Mouse (Mus musculus) A20 (cell line): Measurements from ENCODE around the gene Zfp764.
"Not testable (repeated sequence)": the region's sequence is repeated elsewhere in the genome, so short reads cannot be mapped to it uniquely, and the experiment has no call there.

Experiments used
- DNase-seq: peaks from one replicate; pipeline ENCODE4 v3.0.0-alpha.2; 2011; ENCODE audit warnings: low read depth, low spot score

Zfp764 gene

GRCm38 (mm10) chr7:127406002-127406987 lies at the start of gene Zfp764:
Zfp764 (minus strand) TSS chr7:127406822.
- DNase-seq, result peak; percentile 92

GRCm38 (mm10) chr7:127454905-127455304 lies 48.3 kb upstream of the Zfp764 start:
- DNase-seq, result no peak

GRCm38 (mm10) chr7:127453056-127453455 lies 46.4 kb upstream of the Zfp764 start:
- no peak for DNase-seq

- DNase-seq, result peak; percentile 70
Measured at GRCm38 (mm10) chr7:127449966-127450365, 43.3 kb upstream of the Zfp764 start.

GRCm38 (mm10) chr7:127448521-127449300 lies 42.1 kb upstream of the Zfp764 start, which contains the start of gene Zfp689:
Zfp689 (minus strand) TSS chr7:127449158.
- DNase-seq, result peak; percentile 97

- no peak for DNase-seq
Measured at GRCm38 (mm10) chr7:127443976-127444375, 37.4 kb upstream of the Zfp764 start.

GRCm38 (mm10) chr7:127437724-127438123 lies 31.1 kb upstream of the Zfp764 start:
- peak; percentile 45 for DNase-seq

- no peak for DNase-seq
Measured at GRCm38 (mm10) chr7:127435206-127435605, 28.6 kb upstream of the Zfp764 start.

GRCm38 (mm10) chr7:127426354-127426753 lies 19.7 kb upstream of the Zfp764 start:
- DNase-seq, result no peak

- no peak for DNase-seq
Measured at GRCm38 (mm10) chr7:127425911-127426310, 19.3 kb upstream of the Zfp764 start.

- DNase-seq, result no peak
Measured at GRCm38 (mm10) chr7:127425291-127425690, 18.7 kb upstream of the Zfp764 start.

GRCm38 (mm10) chr7:127422247-127422646 lies 15.6 kb upstream of the Zfp764 start:
- no peak for DNase-seq

GRCm38 (mm10) chr7:127421388-127422191 lies 15.0 kb upstream of the Zfp764 start, which contains the start of gene Zfp688:
Zfp688 (minus strand) TSS chr7:127422068.
- DNase-seq, result peak; percentile 97

- DNase-seq, result no peak
Measured at GRCm38 (mm10) chr7:127411418-127411817, 4.8 kb upstream of the Zfp764 start.

GRCm38 (mm10) chr7:127404101-127404500 lies 2.5 kb downstream of the Zfp764 start:
- not testable (repeated sequence) for DNase-seq

- peak; percentile 41 for DNase-seq
Measured at GRCm38 (mm10) chr7:127402980-127403379, 3.6 kb downstream of the Zfp764 start.

GRCm38 (mm10) chr7:127400355-127400754 lies 6.3 kb downstream of the Zfp764 start:
- DNase-seq, result no peak

- no peak for DNase-seq
Measured at GRCm38 (mm10) chr7:127393944-127394333, 12.7 kb downstream of the Zfp764 start.

- DNase-seq, result peak; percentile 98
Measured at GRCm38 (mm10) chr7:127393157-127393943, 13.3 kb downstream of the Zfp764 start, which contains the start of gene E430018J23Rik. E430018J23Rik (minus strand) TSS chr7:127393629.

GRCm38 (mm10) chr7:127392251-127392824 lies 14.3 kb downstream of the Zfp764 start:
- peak; percentile 5 for DNase-seq
